Mouse (Mus musculus) heart, postnatal 14 days (tissue): ENCODE measurements around the gene Taf1b. TPM values are rescaled to one million over a fixed set of nuclear protein-coding genes. Genes with fewer than 3 reads are reported as not detected.

Experiments
- DNase-seq, 2 experiments: peaks; one replicate each; pipeline ENCODE4 v3.0.0; 2021 to 2022
- intact Hi-C: fragments of 180-260 bp; cut with DNase I; formaldehyde crosslinking; loops from one replicate; pipeline ENCODE4 v1.15.1; 2025
- total RNA-seq, 2 experiments: library from RNA; stranded (reverse); gene quantifications; 2 replicates each; pipeline ENCODE4 v1.2.3; 2021

Taf1b gene
- total RNA-seq, 2 experiments from 2014 or later, result 10.4 to 10.6 TPM

DNA sequence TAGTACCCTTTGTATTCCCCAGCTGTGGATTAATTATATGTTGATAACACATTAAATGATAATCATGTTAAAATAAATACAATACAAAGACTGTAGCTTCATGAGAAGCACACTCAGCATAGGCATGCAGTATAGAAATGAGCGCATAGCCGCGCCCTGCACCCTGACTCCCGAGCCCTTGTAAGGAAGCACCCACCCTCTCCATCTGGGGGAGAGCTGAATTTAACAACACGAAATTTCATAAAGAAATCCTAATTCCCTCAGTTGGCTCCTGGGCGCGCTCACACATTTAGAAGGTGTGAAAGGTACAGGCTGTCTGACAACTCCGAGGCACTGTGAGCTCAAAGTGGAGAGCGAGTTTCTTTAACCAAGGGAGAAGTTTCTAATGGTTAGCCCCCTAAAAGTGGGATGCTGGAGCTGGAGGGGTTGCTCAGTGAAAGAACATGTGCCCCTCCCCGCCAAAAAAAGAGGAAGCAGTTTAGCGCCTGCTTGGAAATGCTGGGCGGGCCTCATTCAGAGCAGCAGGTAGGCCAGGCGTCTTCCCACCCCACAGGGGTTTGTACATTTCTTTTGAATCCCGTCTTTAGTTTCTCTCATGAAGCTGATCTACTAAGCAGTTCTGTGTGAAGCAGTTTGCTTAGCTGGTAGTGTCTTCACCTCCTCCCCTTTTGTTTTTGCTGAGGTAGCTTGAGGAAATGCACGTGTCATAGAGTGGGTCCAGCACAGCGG lies 43.4 kb downstream of the Taf1b start:
- intact Hi-C loops, result no loop called here
- DNase-seq, result no peak

DNA sequence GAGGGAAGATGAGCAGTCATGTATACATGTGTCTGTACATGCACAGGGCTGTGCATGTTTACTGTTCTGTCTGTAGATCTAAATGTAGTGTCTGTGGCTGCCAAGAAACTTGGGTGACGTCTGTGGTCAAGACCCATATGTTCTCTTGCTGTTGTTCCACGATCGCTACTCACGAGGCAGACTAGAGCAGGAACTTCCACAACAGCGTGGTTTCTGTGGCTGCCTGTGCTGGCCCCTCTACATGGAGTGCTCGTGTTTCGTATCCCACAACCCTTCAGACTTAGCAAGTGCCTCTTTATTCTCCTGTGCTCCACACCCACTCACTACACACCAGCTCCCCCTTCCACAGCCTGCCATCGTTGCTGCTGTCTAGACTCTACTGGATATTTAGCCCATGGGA lies 49.5 kb downstream of the Taf1b start:
- DNase-seq, result no peak
- intact Hi-C loops, result no loop called here

GRCm38 (mm10) chr12:24548885-24549284 lies 50.7 kb downstream of the Taf1b start:
- intact Hi-C loops, result no loop called here
- DNase-seq, result no peak

DNA sequence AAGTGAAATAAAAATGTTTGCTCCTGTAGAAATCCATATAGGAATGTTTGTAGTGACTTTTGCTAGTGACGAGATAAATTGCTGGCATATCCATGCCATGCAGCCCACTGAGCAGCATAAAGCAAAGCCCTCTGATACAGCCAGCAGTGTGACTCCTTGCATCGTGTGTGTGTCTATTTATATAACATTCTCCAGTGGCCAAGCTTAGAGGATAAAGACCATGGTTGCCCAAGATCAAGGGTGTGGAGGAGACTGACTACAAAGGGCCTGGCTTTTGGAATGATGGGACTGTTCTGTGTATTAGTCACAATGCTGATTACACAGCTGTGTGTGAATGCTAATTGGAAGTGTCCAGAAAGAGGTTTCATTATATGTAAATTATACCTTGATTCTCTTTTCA lies 54.4 kb downstream of the Taf1b start:
- intact Hi-C loops, result no loop called here
- no peak for DNase-seq

- intact Hi-C loops, result no loop called here
- DNase-seq, result no peak
Observed at GRCm38 (mm10) chr12:24555976-24556375, 57.8 kb downstream of the Taf1b start.

- no peak for DNase-seq
- intact Hi-C loops, result no loop called here
Observed at GRCm38 (mm10) chr12:24563395-24563960, 65.3 kb downstream of the Taf1b start.

DNA sequence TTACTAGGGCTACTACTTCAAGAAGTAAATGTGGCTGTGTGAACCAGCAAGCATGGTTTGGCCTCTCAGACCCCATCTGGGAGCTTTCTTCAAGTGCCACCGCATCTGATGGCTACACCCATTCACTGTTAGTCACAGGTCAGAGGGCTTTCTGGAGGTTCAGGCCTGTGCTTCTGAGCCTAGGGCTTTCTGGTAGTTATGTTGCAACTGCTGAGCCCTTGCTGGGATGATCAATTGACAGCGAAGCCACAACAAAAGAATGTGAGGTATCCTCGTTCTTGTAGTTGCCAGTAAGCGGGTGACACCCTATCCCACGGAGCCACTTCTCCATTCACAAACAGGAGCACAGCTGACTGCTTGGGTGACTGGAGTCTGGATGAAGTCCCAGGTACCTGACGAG lies 67.2 kb downstream of the Taf1b start:
- intact Hi-C loops, result no loop called here

GRCm38 (mm10) chr12:24567606-24568005 lies 69.4 kb downstream of the Taf1b start:
- DNase-seq, result no peak
- intact Hi-C loops, result no loop called here

More for the DNA sequence above, 67.2 kb downstream of the Taf1b start:
- no peak for DNase-seq

DNA sequence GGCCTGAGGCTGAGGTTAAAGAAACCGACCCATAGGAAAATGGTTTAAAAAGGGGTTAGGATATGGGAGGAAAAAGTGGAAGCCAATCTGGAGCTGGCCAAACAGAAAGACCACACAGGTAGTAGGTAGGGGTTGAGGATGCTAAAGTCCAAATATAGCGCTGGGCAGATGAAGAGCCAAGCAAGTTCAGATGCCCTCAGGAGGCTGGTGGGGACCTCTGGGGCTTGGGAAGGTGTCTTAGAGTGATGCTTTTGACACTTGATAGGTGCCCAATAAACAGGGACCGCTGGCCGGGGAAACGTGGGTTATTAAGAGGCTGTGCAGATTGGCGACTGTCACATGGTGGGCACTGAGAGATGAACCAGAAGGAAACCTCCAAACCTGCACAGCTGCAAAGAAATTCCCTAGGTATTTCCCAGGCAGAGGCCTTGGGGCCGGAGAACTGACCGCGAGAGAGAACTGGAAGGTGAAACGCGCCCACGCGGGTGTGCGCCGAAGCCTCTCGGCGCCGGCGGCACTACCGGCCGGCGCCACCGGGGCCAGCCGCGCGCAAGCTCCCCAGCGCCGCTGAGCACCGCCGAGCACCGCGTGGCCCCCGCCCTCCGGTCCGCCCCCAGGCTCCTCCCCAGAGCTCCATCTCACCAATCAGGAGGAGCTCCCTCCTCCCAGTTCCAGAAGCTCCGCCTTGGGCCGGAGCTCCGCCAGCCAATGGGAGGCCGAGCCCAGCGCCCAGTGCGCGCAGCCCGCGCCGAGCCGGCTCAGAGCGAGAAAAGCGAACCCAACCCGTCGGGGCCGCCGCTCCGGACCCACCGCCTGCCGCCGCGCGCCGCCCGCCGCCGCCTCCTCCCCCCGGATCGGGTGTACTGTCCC lies 73.6 kb downstream of the Taf1b start, which contains the start of gene Grhl1:
Grhl1 (plus strand) TSS at position 761 of the 870 bp plus-strand sequence.
- peak; percentile 95 for DNase-seq
- intact Hi-C loops, result no loop called here

GRCm38 (mm10) chr12:24572421-24573274 lies 74.5 kb downstream of the Taf1b start:
- DNase-seq, result no peak
- intact Hi-C loops, result no loop called here

GRCm38 (mm10) chr12:24573275-24573580 lies 75.1 kb downstream of the Taf1b start:
- DNase-seq, result no peak
- intact Hi-C loops, result no loop called here

DNA sequence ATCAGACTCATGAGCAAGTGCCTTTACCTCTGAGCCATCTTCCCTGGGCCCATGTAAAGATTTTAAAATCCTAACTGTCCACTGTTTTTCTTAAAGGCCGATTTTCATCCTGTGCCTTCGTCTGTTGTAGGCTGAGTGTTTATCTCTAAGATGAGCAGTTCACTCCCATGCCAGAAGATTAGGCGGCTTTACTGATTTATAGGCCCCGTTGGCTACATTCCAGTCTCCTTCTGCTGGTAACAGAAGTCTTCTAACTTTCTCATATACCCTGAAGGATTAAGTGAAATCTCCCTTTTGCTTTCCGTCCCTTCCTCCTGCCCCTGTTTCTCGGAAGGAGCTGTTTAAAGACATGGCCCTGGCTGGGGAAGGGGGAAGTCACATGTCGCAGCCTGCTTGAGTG lies 76.7 kb downstream of the Taf1b start:
- intact Hi-C loops, result no loop called here
- DNase-seq, result no peak

GRCm38 (mm10) chr12:24580452-24580851 lies 82.3 kb downstream of the Taf1b start:
- DNase-seq, result no peak
- intact Hi-C loops, result no loop called here

DNA sequence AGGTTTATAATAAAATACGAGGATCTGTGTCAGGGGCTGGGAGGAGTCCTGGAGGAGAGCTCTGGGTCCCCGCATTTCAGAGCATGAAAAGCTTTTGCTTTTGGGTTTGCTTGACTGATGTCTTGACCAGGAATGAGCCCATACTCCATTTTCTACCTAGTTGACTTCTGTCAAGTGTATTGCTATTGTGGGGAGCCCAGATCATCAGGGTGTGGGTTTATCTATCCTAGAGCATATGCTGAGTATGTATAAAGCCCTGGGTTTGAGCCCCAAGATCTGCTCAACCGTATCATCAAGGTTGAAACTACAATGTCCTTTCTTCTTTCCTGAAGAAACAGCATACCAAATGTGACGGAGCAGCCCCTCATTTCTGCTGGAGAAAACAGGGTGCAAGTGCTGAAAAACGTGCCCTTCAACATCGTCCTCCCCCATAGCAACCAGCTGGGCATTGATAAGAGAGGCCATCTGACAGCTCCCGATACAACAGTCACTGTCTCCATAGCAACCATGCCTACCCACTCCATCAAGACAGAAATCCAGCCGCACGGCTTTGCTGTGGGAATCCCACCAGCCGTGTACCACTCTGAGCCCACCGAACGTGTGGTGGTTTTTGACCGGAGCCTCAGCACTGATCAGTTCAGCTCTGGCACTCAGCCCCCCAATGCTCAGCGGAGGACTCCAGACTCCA lies 83.0 kb downstream of the Taf1b start:
- intact Hi-C loops, result no loop called here
- DNase-seq, result no peak

GRCm38 (mm10) chr12:24583653-24584052 lies 85.5 kb downstream of the Taf1b start:
- intact Hi-C loops, result no loop called here
- DNase-seq, result peak in 1 of 2 experiments; percentile 26

GRCm38 (mm10) chr12:24584835-24585234 lies 86.7 kb downstream of the Taf1b start:
- peak in 1 of 2 experiments; percentile 13 for DNase-seq
- intact Hi-C loops, result no loop called here

DNA sequence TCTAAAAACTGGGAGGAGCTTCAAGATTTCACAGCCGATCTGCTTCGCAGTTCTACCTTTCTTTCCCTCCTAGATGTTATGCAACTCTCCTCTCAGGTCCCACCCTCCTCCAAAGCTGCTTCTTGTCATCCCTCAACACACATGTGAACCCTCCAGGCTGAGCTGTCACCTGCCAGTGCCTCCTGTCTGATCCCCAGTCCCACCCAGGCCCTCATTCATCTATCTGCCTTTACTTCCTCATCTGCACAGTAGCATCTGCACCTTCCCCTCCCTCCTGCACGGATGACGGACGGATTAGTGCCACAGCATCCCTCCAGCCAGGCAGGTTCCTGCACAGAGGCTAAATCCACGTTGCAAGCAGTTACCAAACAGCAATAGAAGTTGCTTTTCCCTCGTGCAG lies 88.0 kb downstream of the Taf1b start:
- intact Hi-C loops, result no loop called here
- no peak for DNase-seq

DNA sequence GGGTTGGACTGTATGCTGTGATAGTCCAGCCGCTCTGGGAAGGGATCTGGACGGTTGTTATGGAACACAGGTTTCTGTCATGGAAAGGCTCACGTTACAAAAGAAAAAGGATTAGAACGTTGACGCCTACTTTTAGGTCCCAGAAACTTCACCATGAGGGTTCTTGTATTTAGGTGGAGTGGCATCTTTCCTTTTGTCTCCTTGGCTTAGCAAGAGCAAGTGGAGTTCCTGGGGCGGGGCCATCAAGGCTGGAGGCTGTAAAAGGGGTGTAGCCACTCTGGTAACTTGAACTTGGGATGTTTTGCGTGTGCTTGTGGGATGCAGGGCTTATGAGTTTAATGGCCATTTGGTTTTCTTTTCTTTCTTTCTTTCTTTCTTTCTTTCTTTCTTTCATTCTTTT lies 92.2 kb downstream of the Taf1b start:
- no peak for DNase-seq
- intact Hi-C loops, result no loop called here

DNA sequence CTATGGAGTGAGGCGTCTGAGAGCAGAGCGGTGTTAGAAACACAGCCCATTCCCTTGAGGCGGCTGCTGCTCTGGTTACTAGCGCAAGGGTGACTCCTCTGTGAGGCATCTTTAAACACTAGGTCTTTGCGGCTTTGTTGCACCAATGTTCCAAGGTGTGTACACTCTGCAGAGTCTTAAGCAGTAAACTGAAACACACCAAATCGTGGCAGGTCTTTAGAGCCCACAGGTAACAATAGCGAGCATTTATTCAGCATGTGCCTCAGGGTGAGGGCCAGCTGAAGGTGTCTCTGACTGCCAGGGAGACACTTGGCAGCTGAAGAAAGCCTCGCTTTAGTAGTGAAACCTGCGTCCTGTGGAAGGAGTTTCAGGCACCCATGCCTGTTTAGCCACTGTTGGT lies 93.9 kb downstream of the Taf1b start:
- intact Hi-C loops, result no loop called here
- no peak for DNase-seq
